Mouse (Mus musculus) embryo, embryonic 9.5 days (tissue): Measurements from ENCODE around the gene Arhgef3.

Experiments used
- DNase-seq: peaks from one replicate; pipeline ENCODE4 v3.0.0-alpha.2; 2017; ENCODE audit errors: extremely low spot score

The Arhgef3 gene

DNA sequence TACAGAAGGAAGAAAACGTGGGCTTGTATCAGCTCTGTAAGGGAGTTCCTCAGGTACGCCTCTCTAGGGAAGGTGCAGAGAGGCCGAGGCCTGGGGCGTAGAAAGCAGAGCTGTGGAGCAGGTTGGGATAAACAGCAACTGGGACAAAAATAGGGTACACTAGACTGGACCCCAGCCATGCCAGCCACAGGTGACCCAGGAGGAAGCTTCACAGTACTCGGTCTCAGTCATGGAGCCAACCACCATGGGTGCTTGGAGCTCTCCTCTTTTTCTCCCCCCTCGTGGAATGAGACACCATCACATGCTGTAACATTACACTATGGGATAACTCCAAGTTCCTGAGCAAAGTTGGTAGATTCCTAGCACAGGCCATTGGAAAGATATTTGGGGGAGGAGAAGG, 201.0 kb downstream of the Arhgef3 start:
- no peak for DNase-seq

DNA sequence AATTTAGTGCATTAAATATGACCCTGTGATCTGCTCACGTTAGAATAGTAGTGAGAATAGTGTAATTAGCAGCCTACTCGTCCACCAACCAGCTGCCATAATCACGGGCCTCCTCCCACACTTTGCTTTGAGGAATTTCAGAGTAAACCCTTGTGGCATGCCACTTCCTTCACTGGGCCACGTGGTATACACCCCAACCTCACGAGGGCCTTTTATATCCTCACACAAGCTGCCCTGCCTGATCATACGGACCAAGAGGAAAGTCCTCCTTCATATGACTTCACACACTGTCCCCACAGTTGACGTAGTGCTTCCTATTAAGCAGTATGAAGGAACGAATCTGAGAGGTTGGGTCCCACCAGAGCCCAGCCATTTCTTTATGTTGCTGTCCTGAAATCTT, 202.4 kb downstream of the Arhgef3 start:
- no peak for DNase-seq

DNA sequence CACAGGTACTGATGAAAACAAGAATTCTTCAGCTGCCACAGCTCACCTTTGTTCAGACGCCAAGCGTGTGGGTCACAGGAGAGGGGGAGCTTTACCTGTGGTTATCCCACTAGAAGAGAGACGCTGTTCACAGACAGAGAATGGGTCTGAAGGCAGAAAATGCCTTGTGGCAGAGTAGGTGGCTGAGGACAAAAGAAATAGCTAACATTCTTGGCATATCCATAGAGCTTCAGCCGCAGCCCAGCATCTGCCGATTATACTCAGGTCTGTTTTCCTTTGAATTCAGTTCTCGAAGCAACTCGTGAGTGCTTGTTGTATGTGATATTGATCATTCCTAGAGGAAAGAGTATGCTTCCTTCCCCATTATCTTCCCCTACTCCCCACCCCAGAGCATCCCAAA, 204.7 kb downstream of the Arhgef3 start:
- no peak for DNase-seq

DNA sequence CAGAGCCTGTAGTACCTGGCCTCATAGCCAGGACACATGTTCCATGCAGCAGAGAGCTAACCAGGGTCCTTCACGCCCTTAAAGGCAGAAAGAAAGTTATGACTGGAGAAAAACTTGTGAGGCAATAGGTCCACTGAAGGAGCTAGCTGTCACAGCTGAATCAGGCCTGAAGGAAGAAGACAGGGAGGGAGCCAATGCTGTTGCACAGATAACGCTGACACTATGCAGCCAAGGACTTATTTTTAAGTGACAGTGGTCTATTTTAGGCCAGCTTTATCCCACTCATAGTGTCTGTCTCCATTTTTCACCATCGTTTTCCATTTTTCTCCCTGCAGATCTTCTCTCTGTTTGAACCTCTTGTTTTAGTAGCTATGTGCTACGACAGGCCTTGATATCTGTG, 207.3 kb downstream of the Arhgef3 start:
- DNase-seq: no peak

DNA sequence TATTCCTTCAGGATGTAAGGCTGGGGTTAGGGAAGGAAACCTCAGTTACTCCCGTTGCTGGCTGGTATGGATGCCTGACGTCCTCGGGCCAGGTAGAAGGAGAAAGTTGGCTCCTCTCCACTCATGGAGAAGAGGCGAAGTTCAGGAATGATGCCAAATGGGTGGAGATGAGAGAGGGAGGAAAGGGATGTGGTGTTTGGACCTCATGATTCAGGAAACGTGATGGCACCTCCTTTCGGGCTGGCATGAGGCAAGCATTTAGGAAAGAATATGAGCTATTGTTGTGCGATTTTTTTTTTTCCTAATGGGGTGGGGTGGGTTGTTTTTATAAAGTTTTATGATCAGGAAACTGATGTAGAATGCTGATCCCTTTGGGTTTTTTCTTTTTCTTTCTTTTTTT, 210.0 kb downstream of the Arhgef3 start:
- DNase-seq: no peak

DNA sequence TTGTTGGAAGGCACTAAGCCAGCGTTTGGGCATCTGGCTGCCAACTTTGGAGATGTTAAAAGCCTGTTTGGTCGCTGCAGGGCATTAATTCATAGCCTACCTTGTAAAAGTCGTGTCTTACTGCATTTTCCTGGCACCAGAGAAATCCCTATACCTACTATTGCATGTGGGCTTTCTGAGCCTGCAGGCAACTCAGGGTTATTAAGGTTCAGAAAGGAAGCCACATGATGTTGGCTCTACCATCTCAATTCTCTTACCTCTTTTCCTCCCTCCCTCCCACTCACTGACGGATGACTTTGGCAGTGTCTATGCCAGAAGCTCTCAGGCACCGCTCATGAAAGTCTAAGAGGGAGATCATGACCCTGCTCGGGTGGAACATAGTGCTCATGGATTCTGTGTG, 210.8 kb downstream of the Arhgef3 start:
- no peak for DNase-seq

DNA sequence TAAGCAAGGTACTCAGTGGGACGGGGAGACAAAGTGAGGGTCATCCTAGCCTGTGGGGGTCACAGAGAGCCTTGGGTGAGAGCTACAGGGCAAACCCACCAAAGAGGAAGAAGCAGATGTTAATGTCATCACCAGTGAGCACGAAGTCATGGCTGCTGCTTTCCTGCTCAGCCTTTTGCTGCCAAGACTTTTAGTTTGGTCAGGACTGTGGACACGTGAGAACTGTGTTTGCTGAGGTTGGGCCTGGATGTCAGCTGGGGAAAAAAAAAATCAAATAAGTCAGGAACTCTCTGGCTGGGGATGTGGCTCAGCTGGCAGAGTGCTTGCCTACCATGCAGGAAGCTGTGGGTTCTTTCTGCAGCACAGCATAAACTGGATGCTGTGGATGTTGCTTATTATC, 213.2 kb downstream of the Arhgef3 start:
- no peak for DNase-seq

DNA sequence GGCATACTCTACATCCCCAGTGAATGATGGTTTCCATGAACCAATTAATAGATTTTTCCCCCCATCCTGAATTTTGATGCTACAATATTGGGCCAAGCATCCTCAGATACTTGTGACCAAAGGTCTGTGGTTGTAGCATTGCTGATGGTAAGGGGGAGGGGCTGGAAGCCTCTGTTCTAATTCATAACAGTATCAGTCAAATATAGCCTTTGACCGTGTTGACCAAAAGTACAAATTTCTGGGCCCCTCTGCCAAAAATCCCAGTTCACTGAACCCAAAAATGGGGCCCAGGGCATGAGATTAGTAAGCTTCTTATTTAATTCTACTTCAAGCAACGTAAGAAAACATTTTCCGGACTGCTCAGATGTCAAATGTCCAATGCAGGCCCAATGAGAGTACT, 214.3 kb downstream of the Arhgef3 start:
- no peak for DNase-seq

DNA sequence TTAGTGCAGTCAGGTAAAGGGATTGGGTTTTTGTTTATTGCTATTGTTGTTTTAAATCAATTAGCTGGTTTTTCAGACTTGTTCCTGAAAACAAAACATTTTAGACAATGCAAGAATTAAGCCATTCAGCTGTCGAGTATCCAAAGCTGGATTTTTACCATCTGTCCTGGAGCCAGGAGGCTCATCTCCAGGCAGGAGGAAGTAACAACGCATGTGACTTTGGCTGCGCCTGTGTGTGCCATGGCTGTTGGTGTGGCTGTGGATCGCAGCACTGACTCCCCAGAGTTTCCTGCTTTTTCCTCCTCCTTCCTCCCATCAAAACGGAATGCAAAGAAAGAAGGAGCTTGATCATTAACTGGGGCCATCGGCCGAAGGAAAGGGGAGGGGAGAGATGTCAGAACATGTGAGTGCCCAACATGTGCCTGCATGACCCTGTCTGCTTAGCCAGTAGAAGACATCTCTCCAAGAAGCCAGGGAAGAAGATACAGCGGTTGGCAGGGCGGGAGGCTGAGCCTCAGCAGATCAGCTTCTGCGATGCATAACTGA, 216.9 kb downstream of the Arhgef3 start:
- no peak for DNase-seq

DNA sequence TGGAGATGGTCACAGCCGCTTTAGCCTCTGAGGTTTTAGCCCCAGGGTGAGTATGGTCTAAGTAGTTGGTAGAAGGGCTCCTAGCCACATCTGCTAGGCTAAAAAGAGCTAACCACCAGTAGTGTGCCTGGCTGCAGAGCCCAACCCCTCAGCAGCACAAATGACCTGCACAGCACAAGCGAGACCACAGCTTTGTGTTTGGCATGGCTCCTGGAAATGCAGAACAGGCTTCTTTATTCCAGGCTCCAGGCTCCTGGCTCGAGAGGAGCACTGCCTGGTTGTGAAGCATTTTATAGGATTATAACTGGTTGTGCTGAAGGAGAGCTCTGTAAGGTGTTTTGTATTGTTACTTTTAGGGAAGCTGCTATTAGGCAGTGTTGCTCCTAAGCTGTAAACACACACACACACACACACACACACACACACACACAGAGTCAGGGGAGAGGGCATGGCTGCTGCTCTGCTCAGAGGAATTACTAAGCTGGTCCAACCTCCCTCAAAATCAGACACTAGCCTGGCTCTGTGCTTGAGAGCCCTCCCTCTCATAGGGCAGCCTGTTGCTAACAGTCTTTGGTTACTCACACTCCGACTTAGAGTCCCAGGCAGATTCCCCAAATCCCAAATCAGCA, 217.8 kb downstream of the Arhgef3 start:
- DNase-seq: no peak

DNA sequence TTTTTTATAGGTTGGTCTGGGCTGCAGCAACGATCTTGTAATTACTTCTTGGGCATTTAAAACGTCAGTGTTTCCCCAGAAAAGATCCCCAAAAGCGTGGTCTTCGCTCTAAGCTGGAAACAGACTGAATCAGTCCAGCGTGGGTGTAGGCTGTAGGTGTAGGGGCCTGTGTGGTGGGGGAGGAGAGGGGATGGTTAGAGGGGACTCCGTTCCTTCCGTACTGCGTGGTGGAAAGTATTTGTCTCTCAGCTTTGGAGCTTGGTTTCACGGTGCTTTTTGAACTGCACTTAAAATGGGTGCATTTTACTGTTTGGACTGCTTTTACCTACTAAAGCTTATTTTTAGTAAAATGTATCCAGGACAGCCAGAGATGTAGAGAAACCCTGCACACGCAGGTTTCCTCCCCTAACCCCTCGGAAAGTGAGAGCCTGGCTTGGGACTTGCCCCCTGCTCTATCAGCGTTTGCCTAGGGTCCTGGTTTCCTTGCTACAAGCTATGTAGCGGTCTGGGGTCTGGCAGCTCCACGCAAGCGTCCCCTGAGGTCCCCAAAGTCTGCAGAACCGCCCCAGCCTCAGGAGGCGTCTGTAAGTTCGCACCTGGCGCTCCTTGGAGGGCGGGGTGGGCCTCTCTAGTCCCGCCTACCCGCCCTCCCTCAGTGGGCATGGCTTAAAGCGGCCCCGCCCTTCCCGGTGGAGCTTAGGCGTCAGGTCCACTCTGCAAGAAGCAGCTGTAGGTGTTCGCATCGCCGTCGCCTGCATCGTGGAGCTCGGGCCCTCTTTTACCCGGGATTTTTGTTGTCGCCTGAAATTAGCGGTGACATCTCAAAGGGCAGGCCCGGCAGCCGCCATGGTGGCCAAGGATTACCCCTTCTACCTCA, 220.9 kb downstream of the Arhgef3 start:
- peak; percentile 80 for DNase-seq

DNA sequence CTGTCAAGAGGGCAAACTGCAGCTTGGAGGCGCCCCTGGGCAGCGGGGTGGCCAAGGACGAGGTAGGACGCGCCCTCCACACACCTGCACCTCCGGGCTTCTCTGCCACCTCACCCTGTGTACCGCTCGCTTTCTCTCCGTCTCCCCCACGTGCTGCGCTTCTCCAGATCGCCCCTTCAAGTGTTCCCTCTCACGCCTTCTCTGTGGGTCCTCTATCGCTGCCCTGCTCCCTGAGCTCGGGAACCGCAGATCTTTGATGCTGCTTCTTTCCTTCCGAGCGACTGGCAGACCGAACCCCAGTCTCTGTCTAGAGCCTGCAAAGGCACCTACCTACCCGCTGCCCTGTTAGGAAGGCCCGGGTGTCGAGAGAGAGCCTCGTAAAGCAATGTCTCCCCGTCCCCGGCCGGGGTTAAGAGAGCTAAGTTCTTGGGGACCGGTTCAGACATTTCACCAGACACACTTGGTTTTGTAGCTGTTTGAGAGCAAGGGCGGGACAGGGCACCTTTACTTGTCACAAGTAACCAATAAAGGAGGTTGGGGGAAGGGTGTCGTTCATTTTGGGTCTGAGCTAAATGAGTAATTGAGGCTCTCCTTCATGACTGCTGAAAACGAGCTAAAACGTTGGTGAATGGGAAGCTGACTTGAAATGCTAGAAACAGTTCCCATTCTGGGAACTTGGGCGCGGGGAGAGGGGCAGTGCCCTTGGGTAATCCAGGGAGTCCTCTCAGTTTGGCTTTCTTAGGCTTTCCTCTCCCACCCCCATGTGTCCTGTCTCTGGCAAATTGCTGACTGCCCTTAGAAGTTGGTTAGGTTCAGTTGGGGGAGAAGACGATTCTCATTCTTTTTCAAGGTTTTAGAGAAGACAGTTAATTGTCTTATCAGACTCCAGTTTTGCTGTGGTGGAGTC, 221.8 kb downstream of the Arhgef3 start:
- DNase-seq: no peak

DNA sequence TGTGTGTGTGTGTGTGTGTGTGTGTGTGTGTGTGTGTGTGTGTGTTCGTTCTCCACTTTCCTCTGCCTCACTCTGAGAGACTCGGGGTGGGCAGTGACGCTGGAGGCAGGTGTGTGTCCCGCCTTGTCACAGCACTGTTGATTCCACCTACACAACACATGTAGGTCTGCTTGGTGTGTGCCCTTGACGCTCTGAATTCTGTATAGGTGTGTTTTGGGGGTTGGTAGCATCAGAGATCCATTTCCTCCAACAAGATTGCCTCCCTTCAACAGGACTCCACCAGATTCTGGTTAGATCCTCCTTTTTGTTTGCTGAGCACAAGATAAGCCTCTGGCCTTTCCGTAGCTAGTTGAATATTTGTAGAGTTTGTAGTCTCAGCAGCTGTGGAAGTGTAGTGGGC, 222.5 kb downstream of the Arhgef3 start:
- DNase-seq: no peak

DNA sequence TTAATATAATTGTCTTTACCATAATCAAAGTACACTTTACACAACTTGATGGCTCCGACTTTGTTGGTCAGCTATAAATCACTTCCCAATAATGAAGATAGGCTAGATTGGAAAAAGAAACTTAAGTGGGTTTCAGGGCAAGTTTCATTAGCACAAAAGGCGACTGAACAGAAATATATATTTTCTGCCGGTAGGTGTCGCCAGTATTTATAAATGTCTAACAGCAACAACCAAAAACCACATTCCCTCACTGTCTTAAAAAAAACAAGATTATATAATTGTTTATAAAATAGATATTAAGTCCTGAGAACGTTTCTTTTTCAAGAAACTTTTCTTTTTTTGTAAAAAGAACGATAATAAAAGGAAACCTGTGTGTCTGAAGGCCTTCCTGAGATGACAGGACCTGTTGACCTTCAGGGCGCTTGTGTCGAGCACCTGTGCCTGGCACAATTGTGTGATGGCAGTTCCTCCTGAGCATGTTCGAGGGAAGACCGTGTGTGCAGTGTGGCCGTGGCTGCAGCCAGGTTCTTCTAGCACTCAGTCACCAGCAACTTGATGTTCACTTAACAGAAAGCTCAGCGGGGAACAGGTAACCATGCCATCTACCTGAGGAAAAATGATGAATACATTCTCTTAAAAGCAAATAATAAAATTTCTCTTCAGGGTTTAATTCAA, 223.5 kb downstream of the Arhgef3 start:
- peak; percentile 43 for DNase-seq

DNA sequence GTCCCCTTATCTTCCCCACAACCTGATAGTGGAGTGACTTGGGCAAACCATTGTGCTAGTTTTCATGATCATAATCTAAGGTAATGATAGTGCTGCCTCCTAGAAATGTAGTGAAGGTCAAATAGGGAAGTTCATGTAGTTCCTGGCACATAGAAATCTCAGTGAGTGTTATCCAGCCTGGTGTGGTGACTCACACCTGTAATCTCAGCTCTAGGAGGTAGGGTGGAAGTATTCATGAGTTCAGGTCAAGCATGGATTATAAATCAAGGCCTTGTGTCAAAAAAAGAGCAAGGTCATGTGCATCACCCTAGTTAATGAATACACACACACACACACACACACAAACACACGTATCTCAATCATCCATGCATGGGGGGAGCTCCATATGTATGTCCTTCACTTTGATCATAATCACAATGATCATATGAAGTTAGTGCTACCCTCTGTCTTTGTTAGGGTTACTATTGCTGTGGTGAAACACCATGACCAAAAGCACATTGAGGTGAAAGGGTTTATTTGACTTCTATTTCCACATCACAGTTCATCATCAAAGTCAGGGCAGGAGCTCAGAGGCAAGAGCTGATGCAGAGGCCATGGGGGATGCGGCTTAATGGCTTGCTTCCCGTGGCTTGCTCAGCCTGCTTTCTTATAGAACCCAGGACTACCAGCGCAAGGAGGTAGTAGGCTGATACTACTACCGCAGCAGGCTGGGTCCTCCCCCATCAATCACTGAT, 226.2 kb downstream of the Arhgef3 start:
- no peak for DNase-seq

DNA sequence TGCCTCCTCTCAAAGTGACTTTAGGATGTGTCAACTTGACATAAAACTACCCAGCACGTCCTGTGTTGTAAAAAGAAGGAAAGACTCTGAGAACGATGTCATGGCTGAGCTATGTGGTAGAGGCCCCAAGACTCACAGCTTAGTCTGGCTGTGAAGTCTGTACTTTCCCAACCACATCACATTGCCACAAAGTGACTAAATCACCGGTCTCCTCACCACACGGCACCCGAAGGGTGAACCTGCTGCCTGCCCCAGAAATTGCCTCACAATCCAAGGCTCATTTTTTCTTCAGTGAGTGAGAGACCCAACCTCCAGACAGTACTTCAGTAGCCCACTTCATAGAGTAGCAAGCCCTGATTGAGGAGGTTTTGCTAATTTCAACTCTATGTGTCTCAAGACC, 226.8 kb downstream of the Arhgef3 start:
- DNase-seq: no peak

DNA sequence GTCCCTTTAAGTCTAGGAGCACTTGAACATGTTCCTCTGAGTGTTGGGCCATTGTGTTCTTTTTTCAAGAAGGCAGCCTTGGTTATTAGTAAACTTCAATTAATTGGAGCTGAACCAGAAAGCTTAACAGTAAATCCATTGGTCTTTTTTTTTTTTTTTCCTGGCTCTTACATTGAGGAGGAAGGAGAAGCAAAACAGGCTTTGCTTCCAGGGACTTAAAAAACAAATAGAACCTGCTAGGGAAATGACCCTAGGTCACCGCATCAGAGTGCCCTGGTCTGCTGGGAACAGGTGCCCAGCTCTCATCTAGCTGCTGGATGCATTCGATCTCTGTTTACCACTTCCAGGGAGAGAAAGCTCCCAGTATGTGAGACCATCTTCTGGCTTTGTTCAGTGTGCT, 227.8 kb downstream of the Arhgef3 start:
- DNase-seq: no peak

DNA sequence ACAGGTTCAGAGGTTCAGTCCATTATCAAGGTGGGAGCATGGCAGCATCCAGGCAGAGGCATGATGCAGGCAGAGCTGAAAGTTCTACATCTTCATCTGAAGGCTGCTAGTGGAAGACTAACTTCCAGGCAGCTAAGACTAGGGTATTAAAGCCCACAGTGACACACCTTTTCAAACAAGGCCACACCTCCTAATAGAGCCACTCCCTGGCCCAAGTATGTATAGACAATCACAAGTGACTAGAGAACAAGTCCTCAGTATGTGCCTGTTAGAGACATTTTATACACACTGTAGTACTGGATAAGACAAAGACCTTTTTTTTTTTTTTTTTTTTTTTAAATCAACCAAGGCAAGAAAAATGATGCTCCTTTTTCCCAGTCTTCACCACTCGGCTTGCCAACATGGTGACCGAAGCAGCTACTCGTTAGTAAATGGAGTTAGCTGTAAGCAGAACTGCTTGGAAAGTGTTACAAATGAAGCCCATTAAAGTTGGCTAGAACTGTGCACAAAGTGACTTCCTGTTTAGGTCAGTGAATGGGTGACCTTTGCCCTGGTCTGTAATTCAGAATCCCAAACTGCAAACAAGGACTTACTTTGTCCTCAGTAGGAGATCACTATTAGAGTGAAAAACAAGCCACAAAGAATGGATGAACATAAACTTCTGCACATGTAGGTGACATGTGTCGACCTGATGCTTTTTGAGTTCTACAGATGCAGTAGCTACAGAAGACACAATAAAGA, 229.7 kb downstream of the Arhgef3 start:
- no peak for DNase-seq

DNA sequence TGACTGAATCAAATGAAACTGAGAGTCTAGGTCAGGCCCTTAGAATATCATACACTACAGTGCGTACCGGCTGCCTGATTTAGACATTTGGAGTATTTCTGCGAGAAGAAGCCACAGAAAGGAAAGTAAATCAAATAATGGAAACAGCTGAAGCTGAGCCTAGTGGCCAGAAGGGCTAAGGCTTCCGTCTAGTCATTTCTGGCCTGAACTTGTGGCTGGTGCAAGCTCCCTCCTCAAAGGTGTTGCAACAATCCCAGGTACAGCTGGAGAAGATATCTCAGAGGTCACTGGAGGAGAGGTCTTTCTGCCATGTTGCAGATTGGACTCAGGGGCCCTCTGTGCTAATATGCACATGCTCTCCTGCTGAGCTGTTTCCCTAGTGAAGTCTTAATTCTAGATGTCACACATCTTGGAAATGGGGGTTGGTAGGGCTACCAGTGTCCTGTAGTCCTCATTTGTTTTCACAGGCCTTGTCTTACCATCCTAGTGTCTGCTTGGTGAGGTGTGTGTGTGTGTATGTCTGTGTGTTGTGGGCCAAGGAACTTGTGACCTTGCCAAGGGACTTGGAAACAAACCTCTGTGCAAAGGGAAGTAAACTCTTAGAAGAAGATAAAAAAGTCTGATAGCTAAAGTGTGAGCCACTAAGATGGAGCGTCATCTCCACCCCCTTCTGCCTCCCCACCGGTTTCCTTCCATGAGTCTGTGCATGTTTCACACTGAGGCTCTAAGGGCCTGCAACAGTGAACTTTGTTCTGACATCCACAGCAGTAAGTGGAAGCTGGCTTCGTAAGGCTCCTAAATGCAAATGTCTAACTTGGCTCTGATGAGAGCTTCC, 230.6 kb downstream of the Arhgef3 start:
- no peak for DNase-seq
